Mouse (Mus musculus) small intestine, adult 2 months (tissue): ENCODE measurements around the gene Gm14569. TPM values are rescaled to one million over a fixed set of nuclear protein-coding genes. Genes with fewer than 3 reads are reported as not detected.

Source experiments
- H3K27ac ChIP-seq: fragments of 200-500 bp; 2 replicates; pipeline ENCODE4 v1.5.1; 2012; ENCODE audit warnings: low read depth, low read length, control low read depth, inconsistent platforms; ENCODE audit not compliant: insufficient read depth
- H3K27me3 ChIP-seq: fragments of 200-500 bp; 2 replicates; pipeline ENCODE4 v1.6.1; 2012; ENCODE audit warnings: mild to moderate bottlenecking, moderate library complexity, low read length, inconsistent platforms; ENCODE audit not compliant: control insufficient read depth, insufficient read depth
- H3K36me3 ChIP-seq: fragments of 200-500 bp; 2 replicates; pipeline ENCODE4 v1.6.1; 2012; ENCODE audit warnings: mild to moderate bottlenecking, low read length, control low read depth, inconsistent platforms; ENCODE audit not compliant: control insufficient read depth, insufficient read depth
- H3K4me1 ChIP-seq: fragments of 200-500 bp; 2 replicates; pipeline ENCODE4 v1.6.1; 2012; ENCODE audit warnings: low read length, inconsistent platforms, mixed read lengths; ENCODE audit not compliant: control insufficient read depth, insufficient read depth, insufficient read length
- H3K4me3 ChIP-seq: fragments of 200-500 bp; 2 replicates; pipeline ENCODE4 v1.5.1; 2012; ENCODE audit warnings: low read depth, mild to moderate bottlenecking, control low read depth, inconsistent platforms, low read length, moderate library complexity
- CTCF ChIP-seq: fragments of 200-500 bp; IDR thresholded peaks from 2 replicates; pipeline ENCODE4 v1.5.1; 2012; ENCODE audit warnings: low read depth, mild to moderate bottlenecking, control low read depth, inconsistent platforms, low read length, moderate library complexity, mixed read lengths; ENCODE audit not compliant: insufficient replicate concordance, insufficient read length; ENCODE audit errors: extremely low read depth
- POLR2A ChIP-seq: fragments of 200-500 bp; IDR thresholded peaks from 2 replicates; pipeline ENCODE4 v1.6.1; 2012; ENCODE audit warnings: low read depth, mild to moderate bottlenecking, control low read depth, inconsistent platforms, low read length, moderate library complexity
- WGBS: fragments of 180-500 bp; shearing (Covaris S2); methylation state at CpG from one replicate; pipeline ENCODE4 v1.1.7; 2018; 5-methylcytosine and 5-hydroxymethylcytosine counted together
- polyA plus RNA-seq: library from polyadenylated mRNA; depleted of rRNA; stranded (reverse); fragments of >200 nt; gene quantifications from 2 replicates; pipeline ENCODE4 v1.2.3, GENCODE M21; 2012

Gene Gm14569
- polyA plus RNA-seq, 1 experiment, result not detected

GRCm38 (mm10) chrX:36489506-36489905 is 2.1 kb downstream of the Gm14569 start:
- no peak overlapping the region for H3K4me3 ChIP-seq
- H3K4me1 ChIP-seq, result no peaks in the 10 kb centered on the region
- TF ChIP-seq CTCF (no peak), POLR2A (no peak)
- H3K27me3 ChIP-seq, result no peaks in the 10 kb centered on the region
- 13% methylated on average over 3 of the region's 3 CpGs for WGBS
- no peaks in the 10 kb centered on the region for H3K36me3 ChIP-seq
- H3K27ac ChIP-seq, result no peak overlapping the region

- H3K4me3 ChIP-seq, result no peak overlapping the region
- 44% methylated on average over 7 of the region's 7 CpGs for WGBS
- no peaks in the 10 kb centered on the region for H3K27me3 ChIP-seq
- H3K27ac ChIP-seq, result no peak overlapping the region
- H3K4me1 ChIP-seq, result no peaks in the 10 kb centered on the region
- no peaks in the 10 kb centered on the region for H3K36me3 ChIP-seq
- no peak for TF ChIP-seq POLR2A
- TF ChIP-seq CTCF, result peak; percentile 38; the same call in 1 of the 2 replicates
Observed at GRCm38 (mm10) chrX:36487996-36488395, 3.6 kb downstream of the Gm14569 start.

GRCm38 (mm10) chrX:36474873-36475272 is 16.8 kb downstream of the Gm14569 start:
- no peak overlapping the region for H3K27ac ChIP-seq
- whole genome bisulfite sequencing, result 81% methylated on average over 3 of the region's 3 CpGs

GRCm38 (mm10) chrX:36474103-36474751 is 17.4 kb downstream of the Gm14569 start:
- Histone ChIP-seq H3K27ac (no peak overlapping the region), H3K4me1 (no peaks in the 10 kb centered on the region), H3K36me3 (no peaks in the 10 kb centered on the region), H3K4me3 (no peak overlapping the region), H3K27me3 (no peaks in the 10 kb centered on the region)
- 44% methylated on average over 6 of the region's 6 CpGs for WGBS
- TF ChIP-seq POLR2A, result no peak
- TF ChIP-seq CTCF, result no peak

More at GRCm38 (mm10) chrX:36474873-36475272, 16.8 kb downstream of the Gm14569 start:
- no peaks in the 10 kb centered on the region for H3K36me3 ChIP-seq
- H3K4me3 ChIP-seq, result no peak overlapping the region
- TF ChIP-seq POLR2A (no peak), CTCF (no peak)
- H3K27me3 ChIP-seq, result no peaks in the 10 kb centered on the region
- H3K4me1 ChIP-seq, result no peaks in the 10 kb centered on the region

GRCm38 (mm10) chrX:36456031-36456430 is 35.6 kb downstream of the Gm14569 start:
- Histone ChIP-seq H3K27ac (no peak overlapping the region), H3K36me3 (no peaks in the 10 kb centered on the region), H3K27me3 (no peaks in the 10 kb centered on the region), H3K4me1 (no peaks in the 10 kb centered on the region), H3K4me3 (no peak overlapping the region)
- WGBS, result 5% methylated on average over 1 of the region's 1 CpGs
- TF ChIP-seq CTCF, result no peak
- no peak for TF ChIP-seq POLR2A

- H3K27me3 ChIP-seq, result no peaks in the 10 kb centered on the region
- H3K4me1 ChIP-seq, result no peaks in the 10 kb centered on the region
- TF ChIP-seq POLR2A, result no peak
- 92% methylated on average over 1 of the region's 1 CpGs for WGBS
- H3K36me3 ChIP-seq, result no peaks in the 10 kb centered on the region
- H3K27ac ChIP-seq, result no peak overlapping the region
- no peak overlapping the region for H3K4me3 ChIP-seq
Observed at GRCm38 (mm10) chrX:36437932-36438331, 53.7 kb downstream of the Gm14569 start.

- Histone ChIP-seq H3K4me1 (no peaks in the 10 kb centered on the region), H3K27ac (no peak overlapping the region), H3K36me3 (no peaks in the 10 kb centered on the region), H3K27me3 (no peaks in the 10 kb centered on the region), H3K4me3 (no peak overlapping the region)
- no peak for TF ChIP-seq POLR2A
- TF ChIP-seq CTCF, result no peak
- 43% methylated on average over 6 of the region's 6 CpGs for WGBS
Observed at GRCm38 (mm10) chrX:36434993-36435392, 56.6 kb downstream of the Gm14569 start.

GRCm38 (mm10) chrX:36419153-36419552 is 72.5 kb downstream of the Gm14569 start:
- no peaks in the 10 kb centered on the region for H3K4me1 ChIP-seq
- no peaks in the 10 kb centered on the region for H3K27me3 ChIP-seq
- WGBS, result 81% methylated on average over 3 of the region's 3 CpGs
- H3K27ac ChIP-seq, result no peak overlapping the region
- H3K36me3 ChIP-seq, result no peaks in the 10 kb centered on the region
- no peak for TF ChIP-seq CTCF
- TF ChIP-seq POLR2A, result no peak
- no peak overlapping the region for H3K4me3 ChIP-seq
